Mouse (Mus musculus) MEL (cell line): ENCODE results near the gene Tmem151a. TPM values are rescaled to one million over a fixed set of nuclear protein-coding genes. Genes with fewer than 3 reads are reported as not detected.

ENCODE experiments used
- DNase-seq: peaks from one replicate; pipeline ENCODE4 v3.0.0; 2011; ENCODE audit warnings: low read depth, low spot score
- H3K27ac ChIP-seq: 2 replicates; pipeline ENCODE4 v1.5.1; 2012; ENCODE audit warnings: low read depth, mild to moderate bottlenecking, control low read depth, low read length, moderate library complexity; ENCODE audit not compliant: control insufficient read depth
- H3K27me3 ChIP-seq, 2 experiments: fragments of 150-350 bp in 1 of 2; sonication (generic) in 1 of 2; 2 replicates each; pipeline ENCODE4 v1.6.1; 2012; ENCODE audit warnings: low read length in 2 of 2, mild to moderate bottlenecking in 2 of 2, improper control_type of control experiment in 1 of 2, moderate library complexity in 1 of 2; ENCODE audit not compliant: insufficient read depth in 2 of 2, control insufficient read depth in 1 of 2
- H3K36me3 ChIP-seq, 2 experiments: 2 replicates each; pipeline ENCODE4 v1.6.1; 2012 to 2014; ENCODE audit warnings: low read length in 2 of 2, improper control_type of control experiment in 1 of 2, inconsistent platforms in 1 of 2, mild to moderate bottlenecking in 1 of 2; ENCODE audit not compliant: insufficient read depth in 2 of 2, control insufficient read depth in 1 of 2
- H3K4me1 ChIP-seq, 2 experiments: fragments of 150-350 bp in 1 of 2; sonication (generic) in 1 of 2; 2 replicates each; pipeline ENCODE4 v1.6.1; 2012; ENCODE audit warnings: low read length in 2 of 2, improper control_type of control experiment in 1 of 2, mild to moderate bottlenecking in 1 of 2; ENCODE audit not compliant: insufficient read depth in 2 of 2, control insufficient read depth in 1 of 2
- H3K4me3 ChIP-seq, 2 experiments: fragments of 150-350 bp in 1 of 2; sonication (generic) in 1 of 2; 2 replicates each; pipeline ENCODE4 v1.5.1; 2012; ENCODE audit warnings: low read depth in 2 of 2, low read length in 2 of 2, mild to moderate bottlenecking in 2 of 2, moderate library complexity in 2 of 2, control low read depth in 1 of 2, improper control_type of control experiment in 1 of 2; ENCODE audit not compliant: control insufficient read depth in 1 of 2, insufficient read depth in 1 of 2
- H3K79me2 ChIP-seq: 2 replicates; pipeline ENCODE4 v1.6.1; 2012; ENCODE audit warnings: mild to moderate bottlenecking, low read length, moderate library complexity; ENCODE audit not compliant: control insufficient read depth, poor library complexity, insufficient read depth
- H3K9ac ChIP-seq: 2 replicates; pipeline ENCODE4 v1.6.1; 2012; ENCODE audit warnings: low read depth, mild to moderate bottlenecking, control low read depth, low read length, moderate library complexity; ENCODE audit not compliant: control insufficient read depth, poor library complexity, severe bottlenecking
- H3K9me3 ChIP-seq: fragments of 150-350 bp; sonication (generic); replicated peaks from 2 replicates; pipeline ENCODE4 v1.6.1; 2012; ENCODE audit warnings: mild to moderate bottlenecking, low read length, improper control_type of control experiment, moderate library complexity; ENCODE audit not compliant: insufficient read depth
- BHLHE40 ChIP-seq: IDR thresholded peaks from 2 replicates; pipeline ENCODE4 v1.6.1; 2012; ENCODE audit warnings: low read depth, mild to moderate bottlenecking, inconsistent platforms, low read length, improper control_type of control experiment, borderline replicate concordance
- CTCF ChIP-seq, 3 experiments: IDR thresholded peaks in 2 of 3; conservative IDR thresholded peaks in 1 of 3; 2 replicates each; pipeline ENCODE4 v1.5.1; 2011 to 2012; ENCODE audit warnings: low read length in 3 of 3, low read depth in 2 of 3, mild to moderate bottlenecking in 2 of 3, improper control_type of control experiment in 1 of 3, inconsistent platforms in 1 of 3, mixed read lengths in 1 of 3, moderate library complexity in 1 of 3; ENCODE audit not compliant: control insufficient read depth in 1 of 3, insufficient read depth in 1 of 3, poor library complexity in 1 of 3, severe bottlenecking in 1 of 3
- E2F4 ChIP-seq: IDR thresholded peaks from 2 replicates; pipeline ENCODE4 v1.6.1; 2011; ENCODE audit warnings: low read depth, low read length, improper control_type of control experiment, borderline replicate concordance
- ELF1 ChIP-seq: IDR thresholded peaks from 2 replicates; pipeline ENCODE4 v1.6.1; 2014; ENCODE audit warnings: low read depth, mild to moderate bottlenecking, inconsistent platforms, low read length, improper control_type of control experiment, moderate library complexity
- EP300 ChIP-seq, 2 experiments: IDR thresholded peaks; 2 replicates each; pipeline ENCODE4 v1.6.1; 2011; ENCODE audit warnings: improper control_type of control experiment in 2 of 2, low read length in 2 of 2, low read depth in 1 of 2, mild to moderate bottlenecking in 1 of 2
- ETS1 ChIP-seq: IDR thresholded peaks from 2 replicates; pipeline ENCODE4 v1.6.1; 2012; ENCODE audit warnings: low read depth, mild to moderate bottlenecking, inconsistent platforms, low read length, improper control_type of control experiment, moderate library complexity
- GABPA ChIP-seq: IDR thresholded peaks from 2 replicates; pipeline ENCODE4 v1.6.1; 2012; ENCODE audit warnings: low read depth, mild to moderate bottlenecking, inconsistent platforms, low read length, improper control_type of control experiment, moderate library complexity
- HCFC1 ChIP-seq: IDR thresholded peaks from 2 replicates; pipeline ENCODE4 v1.6.1; 2012; ENCODE audit warnings: low read depth, mild to moderate bottlenecking, inconsistent platforms, low read length, improper control_type of control experiment, moderate library complexity
- KAT2A ChIP-seq: conservative IDR thresholded peaks from 2 replicates; pipeline ENCODE4 v1.6.1; 2012; ENCODE audit warnings: low read depth, low read length, improper control_type of control experiment, inconsistent platforms
- MAFK ChIP-seq: IDR thresholded peaks from 2 replicates; pipeline ENCODE4 v1.6.1; 2011; ENCODE audit warnings: low read depth, mild to moderate bottlenecking, low read length, improper control_type of control experiment, borderline replicate concordance
- MAX ChIP-seq: IDR thresholded peaks from 2 replicates; pipeline ENCODE4 v1.6.1; 2011; ENCODE audit warnings: low read length, improper control_type of control experiment
- MAZ ChIP-seq: IDR thresholded peaks from 2 replicates; pipeline ENCODE4 v1.6.1; 2012; ENCODE audit warnings: low read depth, mild to moderate bottlenecking, inconsistent platforms, low read length, improper control_type of control experiment
- MEF2A ChIP-seq: IDR thresholded peaks from 2 replicates; pipeline ENCODE4 v1.6.1; 2014; ENCODE audit warnings: low read depth, mild to moderate bottlenecking, inconsistent platforms, low read length, improper control_type of control experiment; ENCODE audit not compliant: poor library complexity, insufficient replicate concordance, severe bottlenecking; ENCODE audit errors: extremely low read depth
- MXI1 ChIP-seq: IDR thresholded peaks from 2 replicates; pipeline ENCODE4 v1.6.1; 2011; ENCODE audit warnings: mild to moderate bottlenecking, low read depth, low read length, improper control_type of control experiment
- MYC ChIP-seq: IDR thresholded peaks from 2 replicates; pipeline ENCODE4 v1.6.1; 2011; ENCODE audit warnings: low read depth, mild to moderate bottlenecking, low read length, improper control_type of control experiment, moderate library complexity
- NRF1 ChIP-seq: IDR thresholded peaks from 2 replicates; pipeline ENCODE4 v1.6.1; 2014; ENCODE audit warnings: low read depth, mild to moderate bottlenecking, inconsistent platforms, low read length, improper control_type of control experiment, moderate library complexity; ENCODE audit not compliant: poor library complexity, insufficient read depth, severe bottlenecking
- POLR2A ChIP-seq, 2 experiments: IDR thresholded peaks; 2 replicates each; pipeline ENCODE4 v1.6.1; 2011 to 2012; ENCODE audit warnings: low read length in 2 of 2, mild to moderate bottlenecking in 2 of 2, control low read depth in 1 of 2, improper control_type of control experiment in 1 of 2, low read depth in 1 of 2, moderate library complexity in 1 of 2; ENCODE audit not compliant: control insufficient read depth in 1 of 2, insufficient read depth in 1 of 2, poor library complexity in 1 of 2
- POLR2AphosphoS2 ChIP-seq: IDR thresholded peaks from 2 replicates; pipeline ENCODE4 v1.6.1; 2011; ENCODE audit warnings: low read length, improper control_type of control experiment
- POLR2AphosphoS5 ChIP-seq: IDR thresholded peaks from 2 replicates; pipeline ENCODE4 v1.6.1; 2012; ENCODE audit warnings: low read depth, borderline replicate concordance, mild to moderate bottlenecking, inconsistent platforms, low read length, moderate library complexity, mixed read lengths
- SIN3A ChIP-seq: IDR thresholded peaks from 2 replicates; pipeline ENCODE4 v1.6.1; 2012; ENCODE audit warnings: low read length, improper control_type of control experiment, inconsistent platforms
- TAL1 ChIP-seq: IDR thresholded peaks from 2 replicates; pipeline ENCODE4 v1.6.1; 2012; ENCODE audit warnings: mild to moderate bottlenecking, inconsistent platforms, low read length, moderate library complexity, mixed read lengths
- TBP ChIP-seq: IDR thresholded peaks from 2 replicates; pipeline ENCODE4 v1.8.0; 2011; ENCODE audit warnings: low read depth, low read length, improper control_type of control experiment
- TCF12 ChIP-seq: IDR thresholded peaks from 2 replicates; pipeline ENCODE4 v1.6.1; 2014; ENCODE audit warnings: low read depth, mild to moderate bottlenecking, inconsistent platforms, low read length, improper control_type of control experiment, moderate library complexity
- UBTF ChIP-seq: IDR thresholded peaks from 2 replicates; pipeline ENCODE4 v1.6.1; 2012; ENCODE audit warnings: low read depth, mild to moderate bottlenecking, inconsistent platforms, low read length, improper control_type of control experiment, moderate library complexity, borderline replicate concordance; ENCODE audit not compliant: insufficient read depth
- USF1 ChIP-seq: IDR thresholded peaks from 2 replicates; pipeline ENCODE4 v1.6.1; 2014; ENCODE audit warnings: low read depth, mild to moderate bottlenecking, inconsistent platforms, low read length, improper control_type of control experiment, moderate library complexity
- ZKSCAN1 ChIP-seq: IDR thresholded peaks from 2 replicates; pipeline ENCODE4 v1.6.1; 2012; ENCODE audit warnings: low read depth, mild to moderate bottlenecking, inconsistent platforms, low read length, improper control_type of control experiment, moderate library complexity
- ZMIZ1 ChIP-seq: IDR thresholded peaks from 2 replicates; pipeline ENCODE4 v1.6.1; 2012; ENCODE audit warnings: low read depth, mild to moderate bottlenecking, inconsistent platforms, low read length, improper control_type of control experiment, moderate library complexity
- polyA plus RNA-seq, 2 experiments: library from polyadenylated mRNA; stranded (reverse) in 1 of 2; unstranded in 1 of 2; fragments of >175 nt in 1 of 2; fragments of >200 nt in 1 of 2; gene quantifications; 2 replicates each; pipeline versions ENCODE4 v1.2.1 to v1.2.4; 2012; ENCODE audit warnings: low replicate concordance in 2 of 2, low read depth in 1 of 2; ENCODE audit not compliant: insufficient read length in 2 of 2, insufficient read depth in 1 of 2, missing spikeins in 1 of 2
- total RNA-seq: library from RNA; depleted of rRNA; stranded (reverse); fragments of 300-350 nt; gene quantifications from 2 replicates; pipeline ENCODE4 v1.2.3, GENCODE M21; 2012

Tmem151a gene
- total and polyA plus RNA-seq, 3 experiments = 0.63 TPM; not detected in 2

- Histone ChIP-seq H3K9ac (no peak overlapping the region), H3K79me2 (no peaks in the 10 kb centered on the region; the same call in 1 of the 2 replicates), H3K27ac (no peak overlapping the region), H3K27me3 (no peaks in the 10 kb centered on the region), H3K9me3 (no peaks in the 10 kb centered on the region), H3K36me3 (peaks cover 0 to 2% of the 10 kb centered on the region in 2 experiments; a peak in 1 of 4 replicates), H3K4me3 (no peak overlapping the region), H3K4me1 (no peaks in the 10 kb centered on the region; a peak in 1 of 4 replicates)
- DNase-seq = no peak
- no peak for TF ChIP-seq MYC
- TF ChIP-seq BHLHE40 = no peak
- TF ChIP-seq ELF1 = no peak
- no peak for TF ChIP-seq MAFK
- TF ChIP-seq SIN3A = no peak
- no peak for TF ChIP-seq E2F4
- no peak for TF ChIP-seq EP300 (IDR thresholded peaks at IDR 0.05; ENCODE audit: low read depth in 1 of 2, low read length in 2 of 2)
- no peak for TF ChIP-seq UBTF
- no peak for TF ChIP-seq ETS1
- TF ChIP-seq NRF1 = no peak
- TF ChIP-seq TBP = no peak
- no peak for TF ChIP-seq GABPA
These were observed 59.2 kb downstream of the Tmem151a start for GRCm38 (mm10) chr19:5026111-5026510.

DNA sequence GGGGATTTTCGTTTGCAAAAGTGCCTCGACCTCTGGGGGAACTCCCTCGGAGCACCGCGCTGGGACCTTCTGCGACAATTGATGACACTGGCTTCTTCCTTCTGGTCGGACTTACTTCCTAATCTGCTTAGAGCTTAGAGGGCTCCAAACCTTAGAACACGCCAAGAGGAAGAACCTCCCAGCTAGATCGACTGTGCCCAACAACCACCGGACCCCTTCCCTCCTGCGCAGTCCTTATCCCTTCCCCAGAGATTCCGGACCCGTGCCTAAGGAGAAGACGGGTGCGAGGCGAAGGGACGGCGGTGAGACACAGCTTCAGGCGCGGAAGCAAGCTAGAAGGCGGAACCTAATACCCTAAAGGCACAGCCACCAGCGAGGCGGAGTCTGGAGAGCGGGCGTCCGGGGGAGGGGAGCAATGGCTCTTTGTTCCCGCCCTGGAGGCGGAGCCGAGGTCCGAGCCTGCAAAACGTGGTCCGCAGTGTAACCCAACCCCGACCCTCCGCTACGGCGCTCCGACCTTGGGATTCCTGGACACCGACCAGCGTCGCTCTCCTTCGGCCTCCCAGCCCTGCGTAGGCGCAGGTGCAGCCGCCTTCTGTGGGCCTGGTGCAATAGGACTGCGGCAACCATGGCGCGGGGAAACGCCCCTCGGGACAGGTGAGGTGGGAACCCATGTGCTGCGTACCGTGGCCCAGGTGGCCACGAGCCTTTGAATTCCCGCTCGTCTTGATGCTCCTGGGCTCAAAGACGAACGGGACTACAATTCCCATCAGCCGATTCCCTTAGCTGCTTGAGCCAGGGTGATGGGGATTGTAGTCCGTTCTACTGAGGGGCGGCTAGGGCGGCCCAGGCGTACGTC lies 61.5 kb downstream of the Tmem151a start, which contains the start of gene Slc29a2:
Gene Slc29a2 (plus strand): TSS at position 240 of the 859 bp plus-strand sequence.
- H3K79me2 ChIP-seq = no peaks in the 10 kb centered on the region; the same call in 1 of the 2 replicates
- DNase-seq = peak; percentile 94
- no peaks in the 10 kb centered on the region for H3K27me3 ChIP-seq
- H3K9ac ChIP-seq = peak within 1 kb of the TSS; percentile 77
- peak within 1 kb of the TSS; percentile 63 for H3K27ac ChIP-seq
- peak within 1 kb of the TSS; percentile 66 to 97 for H3K4me3 ChIP-seq
- peaks cover 0 to 1% of the 10 kb centered on the region in 2 experiments; a peak in 1 of 4 replicates for H3K4me1 ChIP-seq
- peaks cover 0 to 2% of the 10 kb centered on the region in 2 experiments; a peak in 1 of 4 replicates for H3K36me3 ChIP-seq
- H3K9me3 ChIP-seq = no peaks in the 10 kb centered on the region
- TF ChIP-seq ETS1 (no peak), MEF2A (no peak), TCF12 (peak; percentile 33; the same call in 1 of the 2 replicates), UBTF (no peak), TAL1 (no peak), MAX (peak; percentile 76), TBP (0 out of 2 replicates have a peak, but pooled peaks have one; percentile 26), GABPA (no peak), KAT2A (no peak; the same call in 1 of the 2 replicates), POLR2A (IDR thresholded peaks at IDR 0.05; ENCODE audit: control insufficient read depth in 1 of 2, insufficient read depth in 1 of 2, low read depth in 1 of 2, low read length in 2 of 2, poor library complexity in 1 of 2) (peak; percentile 61 to 81), HCFC1 (peak; percentile 89), POLR2AphosphoS2 (peak; percentile 80; the same call in 1 of the 2 replicates), ELF1 (0 out of 2 replicates have a peak, but pooled peaks have one; percentile 63), CTCF (IDR thresholded peaks at IDR 0.05 in 2 of 3, conservative IDR thresholded peaks at IDR 0.05 in 1 of 3; ENCODE audit: control insufficient read depth in 1 of 3, insufficient read depth in 1 of 3, low read depth in 2 of 3, low read length in 3 of 3, poor library complexity in 1 of 3, severe bottlenecking in 1 of 3) (no peak), MYC (peak; percentile 84), MXI1 (peak; percentile 84), MAZ (no peak), ZMIZ1 (peak; percentile 81; the same call in 1 of the 2 replicates), USF1 (no peak), POLR2AphosphoS5 (no peak), NRF1 (no peak), ZKSCAN1 (no peak), SIN3A (peak; percentile 75)
